Mouse (Mus musculus): ENCODE data around the gene Tstd2. TPM values are rescaled to one million over a fixed set of nuclear protein-coding genes. Genes with fewer than 3 reads are reported as not detected.
A peak's percentile ranks its signal among the peaks of the same experiment; 100 is the strongest.

Gene Tstd2
- total RNA-seq, 2 experiments from 2014 or later: 8.4 to 9.6 TPM

DNA sequence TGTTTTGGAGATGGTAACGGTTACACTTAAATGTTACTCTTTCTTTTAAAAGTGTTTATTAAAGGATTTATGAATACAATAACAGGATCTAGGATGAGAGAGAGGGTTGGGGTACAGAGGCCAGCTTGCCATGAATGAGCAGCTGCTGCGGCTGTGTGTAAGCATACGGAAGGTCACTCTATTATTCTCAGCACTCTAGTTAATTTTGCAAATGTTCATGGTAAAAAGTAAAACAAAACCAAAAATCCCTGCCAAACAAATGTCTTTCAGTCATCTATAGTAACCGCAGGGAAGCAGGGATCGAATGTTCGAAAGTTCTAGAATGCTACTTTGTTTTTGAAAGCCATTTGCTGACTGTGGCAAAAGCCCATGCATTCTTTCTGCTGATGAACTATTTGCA is 15.1 kb downstream of the Tstd2 start:
- no peak for ATAC-seq (replicated peaks; ENCODE audit: low FRiP score, poor library complexity, severe bottlenecking)

DNA sequence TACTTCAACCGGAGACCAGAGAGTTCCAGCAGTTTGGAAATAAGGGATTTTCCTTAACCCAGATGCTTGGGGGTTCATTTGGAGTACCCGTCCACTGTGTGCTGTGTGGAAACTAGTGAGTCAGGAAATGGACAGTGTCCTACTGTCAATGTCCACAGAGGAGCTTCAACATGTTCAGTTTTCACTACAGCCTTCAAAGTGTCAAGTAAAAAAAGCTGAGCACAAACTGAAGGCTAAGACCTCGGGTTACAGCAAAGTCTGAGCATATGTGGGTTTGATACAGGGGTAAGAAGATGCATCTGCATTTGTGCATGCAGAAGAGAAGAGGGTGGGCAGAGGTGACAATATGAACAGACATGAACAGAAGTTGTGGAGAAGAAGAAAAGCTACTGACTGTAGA is 17.7 kb downstream of the Tstd2 start:
- ATAC-seq (replicated peaks; ENCODE audit: low FRiP score, poor library complexity, severe bottlenecking): no peak

DNA sequence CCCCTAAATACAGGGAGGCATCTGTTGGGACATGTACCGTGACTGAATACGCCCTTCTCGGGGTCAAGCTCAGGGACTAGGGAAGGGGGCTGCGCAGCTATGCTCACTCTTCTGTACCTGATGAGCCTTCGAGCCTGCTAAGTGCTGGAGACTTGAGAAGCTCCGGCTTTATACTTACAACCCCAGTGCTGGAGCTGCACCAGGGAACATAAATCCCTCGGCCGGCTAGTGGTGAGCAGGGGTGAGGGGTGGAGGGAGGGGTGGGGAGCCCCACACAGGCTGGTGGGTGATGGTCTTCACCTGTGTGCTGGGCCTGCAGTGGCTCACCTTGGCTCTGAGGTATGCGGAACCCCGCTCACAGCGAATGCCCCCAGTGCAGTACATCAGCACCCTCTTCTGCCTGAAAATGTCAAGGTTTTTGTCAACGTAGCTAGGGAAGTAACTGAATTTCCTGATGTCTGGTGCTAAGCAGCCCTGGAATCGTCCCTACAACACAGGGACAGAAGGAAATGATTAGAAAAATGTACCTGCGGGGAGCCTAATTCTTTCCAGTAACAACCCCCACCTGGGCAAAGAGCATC is 18.9 kb downstream of the Tstd2 start:
- ATAC-seq (replicated peaks; ENCODE audit: low FRiP score, poor library complexity, severe bottlenecking): no peak

DNA sequence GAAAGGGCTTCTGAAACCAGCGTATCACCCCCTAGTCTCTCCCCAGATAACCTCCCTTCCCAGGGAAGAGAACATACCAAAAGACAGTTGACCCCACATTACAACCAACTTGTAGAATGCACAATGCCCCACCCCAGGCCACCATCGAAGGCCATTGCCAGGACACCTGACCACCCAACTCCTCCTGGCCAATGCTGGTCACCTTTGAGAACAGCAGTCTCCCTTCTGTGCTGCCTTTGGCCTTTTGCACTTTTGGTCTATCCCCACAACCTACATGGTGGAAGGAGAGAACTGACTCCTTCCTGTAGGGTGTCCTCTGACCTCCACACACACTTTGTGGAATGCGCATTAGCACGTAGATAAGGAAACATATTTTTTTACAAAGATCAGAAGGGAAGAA is 21.0 kb downstream of the Tstd2 start:
- no peak for ATAC-seq (replicated peaks; ENCODE audit: low FRiP score, poor library complexity, severe bottlenecking)

DNA sequence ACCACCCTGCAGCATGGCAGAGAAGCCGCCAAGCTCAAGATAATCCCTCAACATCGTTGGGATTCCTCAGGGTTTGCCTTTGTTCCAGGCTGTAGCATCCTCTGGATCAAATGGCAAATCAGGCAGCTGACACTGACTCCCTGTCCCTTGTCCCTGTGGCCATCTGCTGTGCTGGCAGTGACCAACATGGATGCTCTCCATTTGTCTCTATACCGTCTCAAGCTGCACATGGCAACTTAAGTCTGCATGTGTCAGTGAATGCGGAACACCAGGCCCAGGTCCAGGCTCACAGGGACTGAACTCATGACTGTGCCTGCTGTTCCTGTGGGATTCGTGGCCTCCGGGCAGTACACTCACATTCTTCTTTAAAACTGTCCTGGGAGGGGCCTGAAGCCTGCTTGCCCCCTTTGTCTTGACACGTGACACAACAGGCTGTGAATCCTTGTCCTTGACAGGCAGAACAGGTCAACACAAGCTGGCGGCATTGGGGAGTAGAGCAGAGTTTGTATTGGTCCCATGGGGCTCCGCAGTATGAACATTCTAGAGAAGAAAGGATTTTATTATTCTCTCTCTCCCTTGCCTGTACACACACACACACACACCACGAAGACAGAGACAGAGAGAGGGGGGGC is 21.8 kb downstream of the Tstd2 start:
- ATAC-seq (replicated peaks; ENCODE audit: low FRiP score, poor library complexity, severe bottlenecking): 0 out of 2 replicates have a peak, but pooled peaks have one; percentile 16

DNA sequence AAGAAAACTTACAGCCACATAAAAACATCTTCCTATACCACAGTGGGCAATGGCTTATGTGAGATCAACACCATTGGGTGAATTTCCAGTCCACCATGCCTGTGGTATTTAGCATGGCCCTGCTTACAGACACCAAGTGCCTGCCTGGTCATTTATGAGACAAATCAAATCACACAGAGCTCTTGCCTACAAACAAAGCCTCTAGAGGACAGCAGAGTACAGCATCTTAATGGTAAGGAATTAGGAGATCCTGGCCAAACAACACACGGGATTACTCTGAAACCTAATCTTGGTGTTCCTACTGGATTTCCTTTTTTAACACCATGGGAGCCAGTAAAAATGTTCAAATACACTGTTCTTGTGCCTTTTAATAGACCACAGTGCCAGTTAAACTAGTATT is 23.2 kb downstream of the Tstd2 start:
- ATAC-seq (replicated peaks; ENCODE audit: low FRiP score, poor library complexity, severe bottlenecking): no peak

DNA sequence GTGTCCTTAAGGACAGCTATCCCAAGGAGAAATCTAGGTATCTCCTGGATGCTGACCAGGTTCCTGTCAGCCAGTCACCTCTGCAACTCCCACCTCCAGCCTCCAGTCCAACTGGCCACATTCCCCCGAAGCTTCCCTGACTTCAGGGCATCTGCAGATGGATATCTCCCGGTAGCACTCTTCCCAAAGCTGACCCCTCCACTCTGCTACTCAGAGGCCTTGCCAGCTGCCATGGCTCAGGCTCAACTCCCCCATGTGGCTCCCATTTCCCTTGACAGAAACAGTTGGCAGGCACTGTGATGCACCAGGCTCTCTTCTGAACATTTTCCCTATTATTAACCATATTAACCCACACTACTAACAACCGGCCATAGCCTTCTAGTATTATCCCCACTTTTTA is 27.1 kb downstream of the Tstd2 start:
- no peak for ATAC-seq (replicated peaks; ENCODE audit: low FRiP score, poor library complexity, severe bottlenecking)

DNA sequence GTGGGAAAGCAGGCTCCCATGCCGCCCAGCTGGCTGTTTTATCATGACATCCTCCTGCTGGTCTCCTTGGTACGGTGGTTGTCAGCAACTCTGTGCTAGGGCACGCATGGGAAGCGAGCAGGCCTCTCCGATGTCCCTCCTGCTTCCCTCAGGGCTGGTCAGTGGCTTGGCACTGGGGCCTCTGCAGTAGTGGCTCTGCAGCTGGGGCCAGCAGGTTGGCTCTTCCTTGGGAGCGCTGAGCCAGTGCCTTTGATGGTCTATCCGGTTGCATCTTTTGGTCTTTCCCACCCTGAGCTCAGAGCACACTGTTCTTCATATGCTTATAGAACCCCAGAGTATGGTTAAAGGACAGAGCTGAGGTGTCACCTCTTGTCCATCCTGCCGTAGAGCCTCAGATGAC is 28.4 kb downstream of the Tstd2 start:
- ATAC-seq (replicated peaks; ENCODE audit: low FRiP score, poor library complexity, severe bottlenecking): no peak

DNA sequence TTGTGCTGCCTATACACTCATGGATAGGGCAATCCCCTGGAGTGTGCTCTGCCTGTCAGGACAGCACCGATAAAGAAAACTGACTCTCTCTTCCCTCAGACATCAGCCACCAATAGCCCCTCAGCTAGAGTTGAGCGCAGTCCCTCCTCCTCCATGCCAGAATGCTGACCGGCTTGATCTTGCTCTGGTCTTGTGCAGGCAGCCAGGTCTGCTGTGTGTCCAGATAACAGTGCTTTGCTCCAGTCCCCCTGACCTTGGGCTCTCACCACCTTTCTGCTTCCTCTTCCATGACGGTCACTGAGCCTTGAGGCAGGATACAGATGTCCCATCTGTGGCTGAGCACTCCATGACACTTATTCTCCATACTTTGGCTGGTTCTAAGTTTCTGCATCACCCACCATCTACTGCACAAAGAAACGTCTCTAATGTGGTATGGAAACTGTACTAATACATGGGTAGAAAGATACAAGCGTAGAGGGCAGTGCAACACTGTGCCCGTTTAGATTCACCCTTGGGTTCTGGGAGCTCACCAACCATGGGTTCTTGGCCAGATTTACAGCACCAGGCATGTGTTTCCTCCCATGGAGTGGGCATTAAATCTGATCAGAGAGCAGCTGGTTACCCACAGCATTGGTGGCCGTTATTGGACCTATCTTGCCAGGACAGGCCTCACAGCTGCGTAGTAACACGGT is 36.3 kb downstream of the Tstd2 start:
- ATAC-seq (replicated peaks; ENCODE audit: low FRiP score, poor library complexity, severe bottlenecking): no peak

DNA sequence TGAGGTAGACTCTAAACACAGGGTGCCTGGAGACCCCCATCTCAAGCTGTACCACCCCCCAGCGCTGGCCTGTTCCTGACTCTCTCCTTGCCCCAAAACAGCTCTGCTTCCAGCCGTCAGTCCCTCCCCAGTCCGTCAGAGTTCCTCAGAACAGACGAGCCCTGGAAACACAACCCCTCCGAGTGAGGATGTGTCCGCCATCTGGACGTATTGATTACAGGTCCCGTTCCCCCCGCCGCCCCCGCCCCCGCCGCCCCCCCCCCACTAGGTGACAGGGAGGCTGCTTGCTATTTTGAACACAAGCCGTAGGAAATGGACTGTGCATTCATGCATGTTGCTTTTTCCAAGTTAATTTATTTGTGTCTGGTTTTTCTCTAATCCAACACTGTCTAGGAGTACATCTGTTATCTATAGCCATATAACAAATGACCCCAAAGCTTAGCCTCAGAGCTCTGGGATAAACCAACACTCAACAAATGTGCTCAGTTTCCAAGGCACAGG is 37.2 kb downstream of the Tstd2 start:
- no peak for ATAC-seq (replicated peaks; ENCODE audit: low FRiP score, poor library complexity, severe bottlenecking)

DNA sequence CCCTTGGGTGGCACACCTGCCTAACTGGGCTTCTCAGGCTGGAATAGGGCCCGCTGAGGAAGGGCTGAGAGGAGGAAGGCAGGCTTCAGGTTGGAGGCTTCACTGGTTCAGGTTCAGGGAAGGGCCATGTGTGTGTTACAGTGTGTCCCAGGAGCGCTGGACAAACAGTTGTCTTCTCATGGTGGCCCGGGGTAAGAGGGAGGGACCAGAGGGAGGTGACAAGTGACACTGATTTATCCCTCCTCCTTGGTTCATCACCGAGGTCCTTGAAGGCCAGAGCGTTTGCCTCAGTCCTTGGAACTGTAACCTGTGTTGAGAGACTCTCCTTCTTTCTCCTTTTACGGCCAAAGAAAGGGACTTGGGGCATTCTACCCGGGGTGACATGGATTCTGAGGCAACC is 38.0 kb downstream of the Tstd2 start:
- ATAC-seq (replicated peaks; ENCODE audit: low FRiP score, poor library complexity, severe bottlenecking): no peak

DNA sequence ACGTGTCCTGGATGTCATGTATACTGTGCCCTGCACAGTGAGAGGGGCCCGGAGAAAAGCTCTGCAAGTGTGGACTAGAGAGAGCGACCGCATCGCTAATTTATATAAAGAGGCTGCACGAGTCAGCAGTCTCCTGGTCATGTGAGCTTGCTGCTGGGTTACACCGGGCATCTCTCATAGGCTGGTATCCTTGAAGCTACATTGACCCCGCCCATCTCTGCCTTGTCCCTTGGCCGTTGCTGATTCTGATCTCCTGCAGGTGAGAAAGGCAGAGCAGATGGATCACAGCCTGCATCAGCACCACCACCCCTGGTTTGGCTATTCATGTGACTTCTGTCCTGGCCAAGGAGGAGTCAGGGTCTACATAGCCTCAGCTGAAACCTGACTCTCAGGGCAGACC is 39.4 kb downstream of the Tstd2 start:
- no peak for ATAC-seq (replicated peaks; ENCODE audit: low FRiP score, poor library complexity, severe bottlenecking)

DNA sequence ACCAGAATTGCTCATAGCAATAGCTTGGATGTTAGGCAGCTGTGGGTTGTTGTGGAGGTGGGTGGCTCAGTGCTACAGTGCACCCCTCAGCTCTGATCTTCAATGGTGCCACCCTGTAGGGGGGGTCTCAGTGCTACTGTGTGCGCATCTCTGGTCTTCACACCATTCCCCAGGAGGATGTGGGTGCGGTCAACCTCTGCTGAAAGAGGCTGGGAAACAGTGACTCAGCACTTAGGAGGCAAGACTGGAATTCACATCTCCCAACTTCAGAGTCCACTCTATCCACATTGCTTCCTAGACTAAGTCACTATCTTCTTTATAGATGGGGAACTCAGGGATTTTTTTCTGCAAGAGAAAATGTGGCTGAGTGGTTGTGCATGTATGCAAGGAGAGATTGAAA is 40.9 kb downstream of the Tstd2 start:
- ATAC-seq (replicated peaks; ENCODE audit: low FRiP score, poor library complexity, severe bottlenecking): no peak

DNA sequence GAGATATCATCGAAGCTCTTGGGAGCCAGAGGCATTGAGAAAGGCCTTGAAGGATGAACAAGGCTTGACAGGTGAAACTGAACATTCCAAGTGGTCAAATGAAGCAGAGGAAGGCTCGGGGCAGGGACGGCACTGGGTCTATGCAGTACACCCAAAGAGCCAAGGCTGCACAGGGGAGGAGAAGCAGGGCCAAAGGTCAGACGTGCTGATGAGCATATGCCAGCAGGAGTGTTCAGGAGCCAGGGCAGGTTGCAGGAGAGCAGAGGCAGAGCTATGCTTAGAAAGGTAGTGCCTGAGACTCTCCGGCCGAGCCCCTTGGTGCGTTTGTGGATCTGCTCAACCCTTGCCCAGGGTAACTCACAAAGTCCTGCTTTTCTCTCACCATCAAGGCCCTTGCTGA is 41.9 kb downstream of the Tstd2 start:
- ATAC-seq (replicated peaks; ENCODE audit: low FRiP score, poor library complexity, severe bottlenecking): no peak

DNA sequence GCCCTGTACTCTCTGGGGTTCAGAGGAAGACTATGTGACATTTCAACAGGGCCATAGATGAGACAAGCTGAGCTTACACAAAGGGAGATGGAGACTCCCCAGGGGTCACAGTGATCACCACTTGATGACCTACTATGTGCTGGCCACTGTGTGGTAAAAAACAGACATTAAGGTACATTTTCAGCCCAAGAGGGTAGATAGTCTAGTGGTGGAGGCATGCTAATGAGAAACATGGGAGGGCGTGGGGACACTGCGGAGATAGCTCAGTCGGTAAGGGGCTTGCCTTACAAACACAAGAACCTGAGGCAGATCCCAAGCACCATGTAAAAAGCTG is 42.7 kb downstream of the Tstd2 start:
- ATAC-seq (replicated peaks; ENCODE audit: low FRiP score, poor library complexity, severe bottlenecking): no peak

DNA sequence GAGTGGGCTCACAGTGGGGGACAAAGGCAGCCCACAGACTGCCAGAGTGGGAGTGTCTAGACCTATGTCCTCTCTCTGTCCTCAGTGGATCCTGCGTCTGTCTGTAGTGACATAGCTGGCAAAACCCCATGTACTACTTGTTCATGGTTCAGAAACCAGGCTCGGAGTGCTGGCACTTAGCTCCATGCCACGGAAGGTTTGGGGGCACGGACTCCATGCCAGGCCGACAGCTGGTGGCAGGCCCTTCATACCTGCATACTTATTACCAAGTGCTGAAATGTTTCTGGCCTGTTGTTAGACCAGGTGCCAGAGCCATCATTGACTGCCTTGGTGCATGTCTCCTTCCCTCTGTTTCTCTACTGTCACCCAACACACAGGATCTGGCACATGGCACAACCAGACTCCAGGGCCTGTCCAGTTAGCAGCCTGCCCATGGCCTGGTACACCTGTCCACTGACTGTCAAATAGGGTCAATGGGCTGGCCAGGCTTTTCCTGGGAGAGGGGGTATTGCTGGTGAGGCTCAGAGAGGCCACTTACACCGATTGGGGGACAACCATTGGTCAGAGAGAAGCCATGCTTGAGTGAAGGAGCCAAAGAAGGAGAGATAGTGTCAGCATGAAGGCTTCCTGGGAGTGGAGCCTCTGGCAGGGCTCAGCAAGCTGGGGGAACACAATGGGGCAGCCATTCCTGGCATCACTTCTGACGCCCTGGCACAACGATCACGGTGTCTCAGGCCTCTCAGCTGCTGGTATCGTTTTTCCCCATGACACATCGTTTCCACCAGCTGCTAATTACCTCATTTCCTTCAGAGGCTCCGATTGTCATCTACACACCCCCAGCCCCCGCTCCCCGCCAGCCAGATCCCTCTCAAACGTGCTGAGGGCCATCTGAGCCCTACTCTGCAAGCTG is 43.3 kb downstream of the Tstd2 start:
- no peak for ATAC-seq (replicated peaks; ENCODE audit: low FRiP score, poor library complexity, severe bottlenecking)

DNA sequence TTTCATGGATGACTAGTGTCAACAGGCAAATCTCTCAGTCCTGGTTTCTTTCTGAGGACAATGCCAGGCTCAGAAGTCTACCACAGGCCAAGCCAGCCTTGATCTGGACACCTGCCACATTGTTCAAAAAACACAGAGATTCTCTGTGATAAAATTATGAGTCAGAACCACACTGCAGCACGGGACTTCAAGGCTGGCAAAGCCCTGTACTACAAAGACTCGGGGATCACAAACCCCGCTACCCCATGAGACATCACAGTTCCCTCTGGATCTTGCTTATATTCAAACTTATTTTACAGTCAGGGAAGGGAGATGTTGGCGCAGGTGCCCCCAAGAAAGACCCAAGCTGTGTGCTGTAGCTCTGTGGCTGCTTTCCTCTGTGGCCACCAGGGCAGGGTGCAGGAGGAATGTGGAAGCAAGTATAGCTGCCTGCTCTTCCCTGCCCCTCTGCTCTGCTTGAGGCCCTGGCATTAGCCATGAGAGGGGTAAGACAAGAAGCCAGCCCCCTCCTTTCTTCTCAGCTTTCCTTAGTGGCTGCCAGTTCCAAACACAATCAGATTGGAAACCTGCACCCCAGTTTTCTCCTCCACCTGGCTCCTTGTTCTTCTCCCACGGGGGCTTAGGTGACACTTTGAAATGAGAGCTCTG is 45.9 kb downstream of the Tstd2 start:
- no peak for ATAC-seq (replicated peaks; ENCODE audit: low FRiP score, poor library complexity, severe bottlenecking)

DNA sequence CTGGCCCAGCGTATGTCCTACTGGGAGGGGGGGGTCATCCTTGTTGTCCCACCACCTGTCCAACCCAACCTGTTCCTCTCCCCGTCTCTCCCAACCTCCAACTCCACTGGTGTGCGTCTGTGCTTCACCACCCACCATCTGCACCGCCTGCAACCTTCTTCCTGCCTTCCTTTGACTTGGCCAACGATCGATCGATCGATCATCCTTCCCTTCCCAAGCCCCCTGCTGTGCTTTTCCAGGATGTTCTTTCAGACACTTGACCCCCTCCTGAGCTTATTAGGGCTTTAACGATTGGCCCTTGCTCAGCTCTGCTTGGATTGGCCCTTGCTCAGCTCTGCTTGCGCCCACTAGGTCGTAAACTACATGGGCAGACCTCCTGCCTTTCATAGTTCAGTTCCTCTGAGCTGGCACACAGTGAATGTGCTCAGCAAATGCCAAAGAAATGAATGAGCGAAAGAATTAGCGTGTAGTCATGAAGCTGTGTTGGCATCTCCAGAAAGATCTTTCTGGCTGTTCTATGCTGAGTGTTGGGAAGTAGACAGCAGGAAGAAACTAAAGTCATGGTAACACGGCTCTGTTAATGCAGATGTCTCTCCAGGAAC is 48.9 kb downstream of the Tstd2 start:
- no peak for ATAC-seq (replicated peaks; ENCODE audit: low FRiP score, poor library complexity, severe bottlenecking)

DNA sequence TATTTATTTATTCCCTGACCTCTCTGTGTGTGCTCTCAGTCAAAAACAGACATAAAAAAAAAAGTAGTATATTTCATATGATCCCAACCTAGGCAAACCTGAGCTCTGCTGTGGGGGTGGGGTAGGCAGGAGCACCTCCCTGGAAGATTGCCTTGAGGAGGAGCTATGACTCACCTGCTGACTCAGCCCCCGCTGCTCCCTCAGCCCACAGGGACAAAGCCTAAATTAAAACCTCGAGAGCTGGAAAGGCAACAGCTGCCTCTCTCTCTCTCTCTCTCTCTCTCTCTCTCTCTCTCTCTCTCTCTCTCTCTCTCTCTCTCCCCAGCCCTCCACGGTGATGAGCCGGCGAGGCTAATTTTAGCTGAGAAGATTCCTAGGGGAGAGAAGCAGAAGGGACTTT is 50.6 kb downstream of the Tstd2 start:
- ATAC-seq (replicated peaks; ENCODE audit: low FRiP score, poor library complexity, severe bottlenecking): no peak

DNA sequence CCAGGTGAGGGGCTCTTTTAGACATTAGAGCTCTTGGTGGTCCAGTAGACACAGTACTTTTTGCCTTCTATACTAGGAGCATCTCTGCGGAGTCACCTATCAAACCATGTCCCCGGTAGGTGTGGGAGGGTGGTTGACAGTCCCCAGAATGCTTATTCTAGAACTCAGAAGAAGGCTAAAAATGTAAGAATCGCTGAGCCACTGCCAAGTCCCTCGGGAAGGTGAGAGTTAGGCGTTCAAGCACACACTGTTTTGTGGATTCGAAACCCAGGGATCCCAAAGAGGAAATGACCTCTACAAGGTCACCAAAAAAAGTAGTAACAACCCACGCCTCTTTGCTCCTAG is 51.1 kb downstream of the Tstd2 start:
- ATAC-seq (replicated peaks; ENCODE audit: low FRiP score, poor library complexity, severe bottlenecking): no peak
